Mouse (Mus musculus): ENCODE data around the gene Ube2l6.
A peak's percentile ranks its signal among the peaks of the same experiment; 100 is the strongest.

DNA sequence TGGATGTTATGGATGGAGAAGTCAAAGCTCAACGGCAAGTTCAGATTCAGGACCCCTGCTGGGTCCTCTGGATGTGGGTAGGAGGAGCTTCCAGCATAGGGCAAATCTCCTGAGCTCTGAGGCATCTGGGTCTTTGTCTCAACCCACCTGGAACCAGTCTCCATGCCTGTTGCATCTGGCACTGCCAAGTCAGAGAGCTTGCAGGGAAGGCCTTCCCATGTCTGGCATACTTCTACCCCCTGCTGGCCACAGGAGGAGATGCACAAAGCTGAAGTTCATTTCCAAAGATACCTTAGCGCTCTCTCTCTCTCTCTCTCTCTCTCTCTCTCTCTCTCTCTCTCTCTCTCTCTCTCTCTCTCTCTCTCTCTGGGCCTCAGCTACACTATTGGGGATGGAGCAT, 57.1 kb downstream of the Ube2l6 start:
- TF ChIP-seq CTCF (IDR thresholded peaks at IDR 0.05): peak; percentile 91
- TF ChIP-seq EP300 (IDR thresholded peaks at IDR 0.05): no peak

Data from lung, postnatal 0 days (tissue).